Mouse (Mus musculus): ENCODE measurements around the gene Csnk1e. TPM values are rescaled to one million over a fixed set of nuclear protein-coding genes. Genes with fewer than 3 reads are reported as not detected.
A peak's percentile ranks its signal among the peaks of the same experiment; 100 is the strongest.

The Csnk1e gene
- total RNA-seq, 2 experiments from 2014 or later = 181 to 198 TPM

DNA sequence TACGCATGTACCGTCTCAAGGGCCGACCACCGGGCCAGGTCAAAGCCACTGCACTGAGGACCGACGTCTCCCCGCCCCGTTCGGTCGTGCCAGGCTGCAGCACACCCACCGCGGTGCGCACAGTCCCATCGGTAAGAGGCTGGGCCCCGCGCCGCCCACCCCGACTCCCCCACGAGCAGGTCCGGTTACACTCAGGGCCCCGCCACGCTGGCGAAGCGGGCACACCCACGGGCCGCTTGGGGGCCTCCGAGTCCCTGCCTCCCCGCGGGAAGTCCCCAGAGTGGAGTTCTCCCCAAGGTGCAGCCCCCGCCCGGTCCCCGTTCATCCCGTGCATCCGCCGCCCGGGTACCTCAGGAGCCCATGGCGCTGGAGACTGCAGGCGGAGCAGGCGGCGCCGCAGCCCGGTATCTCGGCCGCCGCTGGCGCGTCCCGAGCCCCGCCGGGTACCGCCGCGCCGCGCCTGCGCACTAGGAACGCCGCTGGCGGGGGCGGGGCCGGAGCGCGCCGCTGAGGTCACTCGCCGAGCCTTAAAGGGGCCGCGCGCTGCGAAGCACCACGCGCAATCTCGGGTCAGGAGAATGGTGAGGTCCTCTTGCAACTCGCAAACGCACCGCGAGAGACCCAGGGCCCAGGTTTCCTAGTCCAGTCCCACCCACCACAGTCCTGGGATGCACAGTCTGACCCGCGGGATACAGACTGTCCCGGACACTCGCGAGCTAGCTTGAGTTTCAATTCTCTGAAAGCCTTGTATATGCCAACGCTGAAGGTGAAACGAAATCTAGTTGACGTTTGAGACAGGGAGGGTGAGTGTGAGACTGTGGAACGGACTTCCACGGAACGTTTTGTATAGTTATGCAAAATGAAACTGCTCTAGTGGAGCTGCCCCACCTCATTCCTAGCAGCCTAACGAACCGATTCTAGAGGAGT lies 52.3 kb downstream of the Csnk1e start, which contains the start of gene Tmem184b:
Gene Tmem184b (minus strand): TSS at position 734 of the 927 bp plus-strand sequence.
- intact Hi-C loops (cut with DNase I) = loop anchor here (5.0 kb wide), 1 partner anchor 39 kb away; no protein-coding TSS in a partner anchor
- DNase-seq (ENCODE audit: extremely low spot score in 1 of 2, low spot score in 2 of 2) = peak; percentile 79 to 91

- intact Hi-C loops (cut with DNase I) = loop anchor here (5.0 kb wide), 1 partner anchor 40 kb away; no protein-coding TSS in a partner anchor
- no peak for DNase-seq (ENCODE audit: extremely low spot score in 1 of 2, low spot score in 2 of 2)
Observed at GRCm38 (mm10) chr15:79402176-79402575, 53.2 kb downstream of the Csnk1e start.

GRCm38 (mm10) chr15:79400975-79401365 lies 54.4 kb downstream of the Csnk1e start:
- DNase-seq (ENCODE audit: extremely low spot score in 1 of 2, low spot score in 2 of 2) = no peak
- intact Hi-C loops (cut with DNase I) = loop anchor here (5.0 kb wide), 1 partner anchor 41 kb away; no protein-coding TSS in a partner anchor

DNA sequence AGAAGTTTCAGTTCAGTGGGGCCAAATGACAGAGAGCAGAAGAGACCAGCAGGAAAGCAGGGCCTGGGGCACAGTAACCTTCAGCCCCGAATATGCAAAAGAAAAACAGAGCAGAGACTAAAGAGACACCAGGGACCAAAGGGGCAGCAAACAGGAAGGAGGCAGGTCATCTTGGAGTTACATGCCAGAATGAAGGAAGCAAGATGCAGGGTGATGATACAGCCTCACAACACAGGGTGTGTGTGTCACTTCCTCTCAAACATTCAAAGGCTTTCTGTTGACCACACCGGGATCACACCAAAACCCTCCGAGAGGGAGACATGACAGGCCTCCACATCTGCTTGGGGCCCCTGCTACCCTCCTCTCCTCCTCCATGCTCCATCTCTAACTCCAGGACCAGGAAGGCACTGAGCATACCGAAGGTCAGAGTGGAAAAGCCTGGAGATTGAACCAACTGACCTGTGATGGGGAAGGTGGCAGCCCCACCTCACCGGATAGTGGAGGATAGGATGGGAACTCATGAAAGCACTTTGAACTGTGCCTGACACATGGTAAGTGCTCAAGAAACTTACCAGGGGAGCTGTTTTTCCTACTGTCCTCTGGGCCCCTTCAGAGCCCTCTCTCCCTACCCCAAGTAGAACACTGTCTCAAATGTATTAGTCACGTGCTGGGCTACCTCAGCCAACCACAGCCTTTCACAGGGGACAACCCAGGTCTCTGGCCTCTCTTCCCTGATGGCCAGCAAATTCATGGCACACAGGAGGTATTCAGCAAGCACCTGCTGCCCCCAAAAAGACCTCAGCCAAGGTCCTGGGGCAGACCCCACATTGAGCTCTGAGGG lies 55.0 kb downstream of the Csnk1e start:
- DNase-seq (ENCODE audit: extremely low spot score in 1 of 2, low spot score in 2 of 2) = no peak
- intact Hi-C loops (cut with DNase I) = loop anchor here (5.0 kb wide), 1 partner anchor 42 kb away; no protein-coding TSS in a partner anchor

GRCm38 (mm10) chr15:79399231-79400052 lies 55.9 kb downstream of the Csnk1e start:
- intact Hi-C loops (cut with DNase I) = loop anchor here (5.0 kb wide), 1 partner anchor 43 kb away; no protein-coding TSS in a partner anchor

GRCm38 (mm10) chr15:79396736-79397135 lies 58.6 kb downstream of the Csnk1e start:
- peak in 1 of 2 experiments; percentile 83 for DNase-seq (ENCODE audit: extremely low spot score in 1 of 2, low spot score in 2 of 2)
- intact Hi-C loops (cut with DNase I) = no loop called here

More at GRCm38 (mm10) chr15:79399231-79400052, 55.9 kb downstream of the Csnk1e start:
- no peak for DNase-seq (ENCODE audit: extremely low spot score in 1 of 2, low spot score in 2 of 2)

DNA sequence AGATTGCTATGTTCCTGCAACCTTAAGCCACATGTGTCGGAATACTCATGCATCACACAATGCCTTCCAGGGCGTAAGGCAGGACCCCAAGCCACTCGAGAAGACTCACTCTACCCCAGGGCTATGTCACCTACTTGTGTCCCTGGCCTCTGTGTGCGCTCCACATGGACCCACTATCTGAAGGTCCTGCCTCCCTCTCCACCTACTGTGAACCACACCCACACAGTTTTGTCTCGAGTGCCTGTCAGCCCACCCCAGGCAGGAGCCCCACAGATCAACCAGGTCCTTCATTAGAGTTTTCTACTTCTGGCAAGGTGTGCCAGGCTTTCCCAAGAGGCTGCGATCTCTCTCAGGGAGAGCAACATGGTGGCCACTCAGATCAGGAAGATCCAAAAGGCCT lies 60.1 kb downstream of the Csnk1e start:
- DNase-seq (ENCODE audit: extremely low spot score in 1 of 2, low spot score in 2 of 2) = no peak
- intact Hi-C loops (cut with DNase I) = no loop called here

GRCm38 (mm10) chr15:79394842-79395241 lies 60.5 kb downstream of the Csnk1e start:
- intact Hi-C loops (cut with DNase I) = no loop called here
- DNase-seq (ENCODE audit: extremely low spot score in 1 of 2, low spot score in 2 of 2) = no peak

DNA sequence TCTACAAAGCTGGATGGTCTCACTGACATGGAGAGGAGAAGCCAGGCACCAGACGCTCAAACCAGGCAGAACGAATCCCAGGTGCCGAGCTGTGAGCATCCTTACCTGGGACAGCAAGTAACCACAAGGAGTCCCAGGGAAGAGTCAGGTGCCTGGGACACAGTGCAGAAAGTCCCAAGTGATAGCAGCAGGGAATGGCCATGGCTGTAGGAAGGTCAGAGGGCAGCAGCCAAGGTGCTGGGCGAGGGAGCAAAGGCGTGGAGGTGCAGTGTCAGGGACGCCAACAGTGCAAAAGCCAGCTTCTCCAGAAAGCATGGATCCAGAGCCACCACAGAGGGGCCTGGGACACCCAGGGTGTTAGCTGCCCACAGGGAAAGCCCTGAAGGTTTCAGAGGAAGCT lies 62.3 kb downstream of the Csnk1e start:
- intact Hi-C loops (cut with DNase I) = no loop called here
- DNase-seq (ENCODE audit: extremely low spot score in 1 of 2, low spot score in 2 of 2) = no peak

GRCm38 (mm10) chr15:79392527-79392926 lies 62.8 kb downstream of the Csnk1e start:
- intact Hi-C loops (cut with DNase I) = no loop called here
- no peak for DNase-seq (ENCODE audit: extremely low spot score in 1 of 2, low spot score in 2 of 2)

- DNase-seq (ENCODE audit: extremely low spot score in 1 of 2, low spot score in 2 of 2) = peak; percentile 32 to 80
- intact Hi-C loops (cut with DNase I) = no loop called here
Observed at GRCm38 (mm10) chr15:79391447-79392093, 63.8 kb downstream of the Csnk1e start.

- intact Hi-C loops (cut with DNase I) = no loop called here
- DNase-seq (ENCODE audit: extremely low spot score in 1 of 2, low spot score in 2 of 2) = no peak
Observed at GRCm38 (mm10) chr15:79390434-79390833, 64.9 kb downstream of the Csnk1e start.

DNA sequence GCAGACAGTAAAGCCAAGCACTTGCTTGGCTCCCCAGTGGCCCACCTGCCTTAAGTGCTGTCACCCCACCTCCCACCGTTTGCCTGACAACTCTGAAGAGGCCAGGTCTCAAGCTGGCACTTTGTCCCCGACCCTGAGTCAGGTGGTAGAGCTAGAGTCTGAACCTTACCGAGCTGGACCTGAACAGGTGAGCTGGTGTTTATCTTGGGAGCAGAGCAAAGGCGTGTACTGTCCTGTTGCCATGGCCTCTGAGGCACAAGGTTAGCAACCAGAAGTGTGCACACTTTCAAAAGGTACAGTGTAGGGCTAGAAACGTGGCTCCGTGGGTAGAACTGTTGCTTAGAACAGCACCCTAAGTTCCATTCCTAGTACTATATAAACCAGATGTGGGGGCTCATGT lies 67.2 kb downstream of the Csnk1e start:
- no peak for DNase-seq (ENCODE audit: extremely low spot score in 1 of 2, low spot score in 2 of 2)
- intact Hi-C loops (cut with DNase I) = no loop called here

GRCm38 (mm10) chr15:79387611-79388010 lies 67.8 kb downstream of the Csnk1e start:
- DNase-seq (ENCODE audit: extremely low spot score in 1 of 2, low spot score in 2 of 2) = no peak
- intact Hi-C loops (cut with DNase I) = no loop called here

- DNase-seq (ENCODE audit: extremely low spot score in 1 of 2, low spot score in 2 of 2) = no peak
- intact Hi-C loops (cut with DNase I) = no loop called here
Observed at GRCm38 (mm10) chr15:79387081-79387480, 68.3 kb downstream of the Csnk1e start.

GRCm38 (mm10) chr15:79381644-79382043 lies 73.7 kb downstream of the Csnk1e start:
- no peak for DNase-seq (ENCODE audit: extremely low spot score in 1 of 2, low spot score in 2 of 2)
- intact Hi-C loops (cut with DNase I) = no loop called here

GRCm38 (mm10) chr15:79380468-79381444 lies 74.6 kb downstream of the Csnk1e start:
- intact Hi-C loops (cut with DNase I) = no loop called here
- peak in 1 of 2 experiments; percentile 80 for DNase-seq (ENCODE audit: extremely low spot score in 1 of 2, low spot score in 2 of 2)
